Mouse (Mus musculus) erythroblast, embryonic 14.5 days (primary cell): Measurements from ENCODE around the gene Opn3. TPM values are rescaled to one million over a fixed set of nuclear protein-coding genes. Genes with fewer than 3 reads are reported as not detected.

Source experiments
- H3K27me3 ChIP-seq: 2 replicates; pipeline ENCODE4 v1.6.1; 2012; ENCODE audit warnings: inconsistent platforms; ENCODE audit not compliant: control insufficient read depth
- H3K36me3 ChIP-seq: 2 replicates; pipeline ENCODE4 v1.6.1; 2012; ENCODE audit warnings: mild to moderate bottlenecking, inconsistent platforms; ENCODE audit not compliant: control insufficient read depth
- H3K4me1 ChIP-seq: 2 replicates; pipeline ENCODE4 v1.6.1; 2012; ENCODE audit warnings: inconsistent platforms; ENCODE audit not compliant: control insufficient read depth
- H3K4me3 ChIP-seq: replicated peaks from 2 replicates; pipeline ENCODE3; 2012; ENCODE audit warnings: moderate library complexity, mild to moderate bottlenecking, inconsistent platforms
- H3K9me3 ChIP-seq: 2 replicates; pipeline ENCODE4 v1.6.1; 2012; ENCODE audit warnings: low read length, inconsistent platforms, mixed read lengths; ENCODE audit not compliant: control insufficient read depth
- GATA1 ChIP-seq: IDR thresholded peaks from 2 replicates; pipeline ENCODE4 v1.6.1; 2012; ENCODE audit warnings: low read length, inconsistent platforms, mixed read lengths
- TAL1 ChIP-seq: IDR thresholded peaks from 3 replicates; pipeline ENCODE4 v1.6.1; 2012; ENCODE audit warnings: low read length, inconsistent platforms, mixed read lengths
- polyA plus RNA-seq: library from polyadenylated mRNA; stranded (reverse); fragments of >175 nt; gene quantifications from 2 replicates; pipeline ENCODE4 v1.2.3, GENCODE M21; 2012

Opn3 gene
- polyA plus RNA-seq, 1 experiment: not detected

- no peaks in the 10 kb centered on the region for H3K36me3 ChIP-seq
- TF ChIP-seq GATA1: no peak
- TF ChIP-seq TAL1: no peak
- no peak overlapping the region for H3K4me3 ChIP-seq
These were observed 23.1 kb downstream of the Opn3 start for GRCm38 (mm10) chr1:175669456-175669855.

GRCm38 (mm10) chr1:175668666-175669405 is 23.7 kb downstream of the Opn3 start:
- Histone ChIP-seq H3K9me3 (no peaks in the 10 kb centered on the region), H3K4me3 (no peak overlapping the region), H3K27me3 (no peaks in the 10 kb centered on the region), H3K4me1 (no peaks in the 10 kb centered on the region), H3K36me3 (no peaks in the 10 kb centered on the region)
- no peak for TF ChIP-seq GATA1
- TF ChIP-seq TAL1: no peak

More at GRCm38 (mm10) chr1:175669456-175669855, 23.1 kb downstream of the Opn3 start:
- H3K27me3 ChIP-seq: no peaks in the 10 kb centered on the region
- no peaks in the 10 kb centered on the region for H3K4me1 ChIP-seq
- H3K9me3 ChIP-seq: no peaks in the 10 kb centered on the region

DNA sequence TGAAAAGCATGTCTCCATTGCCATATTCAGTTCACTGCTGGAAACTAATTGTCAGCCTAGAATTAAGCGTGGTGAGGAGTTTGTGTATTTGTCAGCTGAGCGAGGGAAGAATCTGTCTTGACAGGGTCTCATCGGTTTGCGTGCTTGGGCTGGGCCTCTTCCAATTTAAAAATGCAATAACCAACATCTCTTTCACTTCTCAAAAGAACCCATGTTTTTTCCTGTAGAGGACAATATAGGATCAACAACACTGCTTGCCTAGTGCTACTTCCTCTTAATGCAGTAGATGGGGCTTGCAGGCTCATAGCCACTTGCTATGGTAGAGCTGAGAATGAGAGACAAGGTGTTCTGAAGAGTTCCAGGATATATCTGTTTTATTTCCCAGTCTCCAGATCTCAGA is 32.7 kb downstream of the Opn3 start:
- no peaks in the 10 kb centered on the region for H3K36me3 ChIP-seq
- H3K4me1 ChIP-seq: no peaks in the 10 kb centered on the region
- H3K4me3 ChIP-seq: no peak overlapping the region
- no peaks in the 10 kb centered on the region for H3K9me3 ChIP-seq
- no peaks in the 10 kb centered on the region for H3K27me3 ChIP-seq
- no peak for TF ChIP-seq TAL1
- TF ChIP-seq GATA1: no peak

- TF ChIP-seq GATA1 (no peak), TAL1 (no peak)
- Histone ChIP-seq H3K4me1 (no peaks in the 10 kb centered on the region), H3K4me3 (no peak overlapping the region), H3K9me3 (no peaks in the 10 kb centered on the region; the same call in 1 of the 2 replicates), H3K27me3 (no peaks in the 10 kb centered on the region), H3K36me3 (no peaks in the 10 kb centered on the region; the same call in 1 of the 2 replicates)
These were observed 44.0 kb downstream of the Opn3 start for GRCm38 (mm10) chr1:175648615-175649014.

GRCm38 (mm10) chr1:175646952-175647351 is 45.6 kb downstream of the Opn3 start:
- no peaks in the 10 kb centered on the region; the same call in 1 of the 2 replicates for H3K9me3 ChIP-seq
- no peaks in the 10 kb centered on the region for H3K27me3 ChIP-seq
- TF ChIP-seq GATA1: no peak
- no peak for TF ChIP-seq TAL1
- no peaks in the 10 kb centered on the region for H3K36me3 ChIP-seq
- H3K4me3 ChIP-seq: no peak overlapping the region
- no peaks in the 10 kb centered on the region for H3K4me1 ChIP-seq

- Histone ChIP-seq H3K36me3 (no peaks in the 10 kb centered on the region), H3K27me3 (no peaks in the 10 kb centered on the region), H3K4me1 (no peaks in the 10 kb centered on the region), H3K4me3 (no peak overlapping the region), H3K9me3 (no peaks in the 10 kb centered on the region)
- TF ChIP-seq TAL1 (no peak), GATA1 (no peak)
These were observed 48.9 kb downstream of the Opn3 start for GRCm38 (mm10) chr1:175643496-175644265.

- H3K36me3 ChIP-seq: no peaks in the 10 kb centered on the region
- no peak for TF ChIP-seq TAL1
- TF ChIP-seq GATA1: no peak
- no peaks in the 10 kb centered on the region for H3K27me3 ChIP-seq
These were observed 52.0 kb downstream of the Opn3 start for GRCm38 (mm10) chr1:175640435-175641150.

GRCm38 (mm10) chr1:175639072-175639471 is 53.5 kb downstream of the Opn3 start:
- H3K9me3 ChIP-seq: no peaks in the 10 kb centered on the region
- H3K27me3 ChIP-seq: no peaks in the 10 kb centered on the region
- H3K36me3 ChIP-seq: no peaks in the 10 kb centered on the region
- TF ChIP-seq GATA1: no peak
- no peak for TF ChIP-seq TAL1
- no peaks in the 10 kb centered on the region for H3K4me1 ChIP-seq
- no peak overlapping the region for H3K4me3 ChIP-seq

More at GRCm38 (mm10) chr1:175640435-175641150, 52.0 kb downstream of the Opn3 start:
- no peaks in the 10 kb centered on the region for H3K4me1 ChIP-seq
- H3K4me3 ChIP-seq: no peak overlapping the region
- H3K9me3 ChIP-seq: no peaks in the 10 kb centered on the region

GRCm38 (mm10) chr1:175637677-175638076 is 54.9 kb downstream of the Opn3 start:
- Histone ChIP-seq H3K27me3 (no peaks in the 10 kb centered on the region), H3K36me3 (no peaks in the 10 kb centered on the region), H3K9me3 (no peaks in the 10 kb centered on the region), H3K4me3 (no peak overlapping the region), H3K4me1 (no peaks in the 10 kb centered on the region)
- no peak for TF ChIP-seq TAL1
